Mouse (Mus musculus) right cerebral cortex, postnatal 25 days (tissue): ENCODE data around the gene Dpf1.

ENCODE experiments used
- DNase-seq: peaks from one replicate; pipeline ENCODE4 v3.0.0; 2022

Gene Dpf1

GRCm38 (mm10) chr7:29343746-29344145 is 40.0 kb downstream of the Dpf1 start:
- DNase-seq = no peak

GRCm38 (mm10) chr7:29345534-29345933 is 41.8 kb downstream of the Dpf1 start:
- no peak for DNase-seq

- DNase-seq = no peak
Measured at GRCm38 (mm10) chr7:29346212-29346611, 42.5 kb downstream of the Dpf1 start.

GRCm38 (mm10) chr7:29350489-29350888 is 46.7 kb downstream of the Dpf1 start:
- no peak for DNase-seq

GRCm38 (mm10) chr7:29352246-29352645 is 48.5 kb downstream of the Dpf1 start:
- DNase-seq = no peak

GRCm38 (mm10) chr7:29354161-29354560 is 50.4 kb downstream of the Dpf1 start:
- no peak for DNase-seq

- no peak for DNase-seq
Measured at GRCm38 (mm10) chr7:29355406-29355805, 51.7 kb downstream of the Dpf1 start.

GRCm38 (mm10) chr7:29361497-29361896 is 57.7 kb downstream of the Dpf1 start:
- no peak for DNase-seq

GRCm38 (mm10) chr7:29364052-29364451 is 60.3 kb downstream of the Dpf1 start:
- DNase-seq = peak; percentile 54

- DNase-seq = peak; percentile 43
Measured at GRCm38 (mm10) chr7:29367166-29368003, 63.6 kb downstream of the Dpf1 start.
